Mouse (Mus musculus) myocyte (in vitro differentiated cells): ENCODE results near the gene Cfap99. TPM values are rescaled to one million over a fixed set of nuclear protein-coding genes. Genes with fewer than 3 reads are reported as not detected.
A peak's percentile ranks its signal among the peaks of the same experiment; 100 is the strongest.

ENCODE experiments used
- H3K27me3 ChIP-seq: one replicate; pipeline ENCODE4 v1.6.1; 2011; ENCODE audit not compliant: control insufficient read depth, insufficient read depth, insufficient read length
- H3K36me3 ChIP-seq: one replicate; pipeline ENCODE4 v1.6.1; 2011; ENCODE audit not compliant: control insufficient read depth, insufficient read depth
- H3K4me2 ChIP-seq: one replicate; pipeline ENCODE4 v1.6.1; 2011; ENCODE audit warnings: low read depth, control low read depth
- H3K4me3 ChIP-seq: one replicate; pipeline ENCODE4 v1.5.1; 2011; ENCODE audit warnings: mild to moderate bottlenecking, control low read depth, moderate library complexity
- H3K79me2 ChIP-seq: one replicate; pipeline ENCODE4 v1.6.1; 2011; ENCODE audit not compliant: control insufficient read depth, insufficient read depth
- H3ac ChIP-seq: one replicate; pipeline ENCODE4 v1.6.1; 2011; ENCODE audit not compliant: control insufficient read depth, insufficient read length
- CEBPB ChIP-seq: IDR thresholded peaks from 2 replicates; pipeline ENCODE4 v1.6.1; 2011; ENCODE audit warnings: mild to moderate bottlenecking, moderate library complexity; ENCODE audit not compliant: poor library complexity, insufficient read depth, severe bottlenecking
- E2F4 ChIP-seq: IDR thresholded peaks from one replicate; pipeline ENCODE4 v1.6.1; 2011; ENCODE audit warnings: mild to moderate bottlenecking, control low read depth, moderate library complexity; ENCODE audit not compliant: insufficient read depth
- MAX ChIP-seq: IDR thresholded peaks from one replicate; pipeline ENCODE4 v1.6.1; 2011; ENCODE audit warnings: low read depth, mild to moderate bottlenecking, control low read depth
- MYOD1 ChIP-seq, 3 experiments: IDR thresholded peaks; one replicate each; pipeline ENCODE4 v1.6.1; 2011; ENCODE audit warnings: control low read depth in 2 of 3, low read depth in 2 of 3, mild to moderate bottlenecking in 2 of 3, moderate library complexity in 1 of 3; ENCODE audit not compliant: insufficient read length in 2 of 3, control insufficient read depth in 1 of 3
- MYOG ChIP-seq, 3 experiments: IDR thresholded peaks; one replicate each; pipeline ENCODE4 v1.6.1; 2011; ENCODE audit warnings: control low read depth in 2 of 3, low read depth in 2 of 3, mild to moderate bottlenecking in 2 of 3; ENCODE audit not compliant: insufficient read length in 2 of 3, control insufficient read depth in 1 of 3, insufficient read depth in 1 of 3
- POLR2A ChIP-seq: IDR thresholded peaks from one replicate; pipeline ENCODE4 v1.6.1; 2011; ENCODE audit warnings: low read depth, mild to moderate bottlenecking, control low read depth, moderate library complexity; ENCODE audit not compliant: insufficient read length
- POLR2AphosphoS2 ChIP-seq: IDR thresholded peaks from one replicate; pipeline ENCODE4 v1.6.1; 2011; ENCODE audit warnings: low read depth, control low read depth; ENCODE audit not compliant: insufficient read length
- REST ChIP-seq: IDR thresholded peaks from one replicate; pipeline ENCODE4 v1.6.1; 2011; ENCODE audit warnings: mild to moderate bottlenecking, control low read depth, moderate library complexity; ENCODE audit not compliant: insufficient read depth, insufficient read length
- SRF ChIP-seq: IDR thresholded peaks from one replicate; pipeline ENCODE4 v1.6.1; 2011; ENCODE audit warnings: low read depth; ENCODE audit not compliant: control insufficient read depth, insufficient read length
- TCF12 ChIP-seq: IDR thresholded peaks from one replicate; pipeline ENCODE4 v1.6.1; 2011; ENCODE audit warnings: mild to moderate bottlenecking, control low read depth; ENCODE audit not compliant: poor library complexity, insufficient read depth, severe bottlenecking
- TCF3 ChIP-seq: IDR thresholded peaks from one replicate; pipeline ENCODE4 v1.6.1; 2011; ENCODE audit warnings: low read depth, control low read depth; ENCODE audit not compliant: insufficient read length
- USF1 ChIP-seq: IDR thresholded peaks from one replicate; pipeline ENCODE4 v1.6.1; 2011; ENCODE audit warnings: low read depth, mild to moderate bottlenecking, control low read depth, moderate library complexity
- polyA plus RNA-seq: library from polyadenylated mRNA; unstranded; fragments of >200 nt; fragmentation: generic; extraction: Trizol; gene quantifications from one replicate; pipeline ENCODE4 v1.2.1, GENCODE M21; 2012; ENCODE audit warnings: missing spikeins

Cfap99 gene
- polyA plus RNA-seq, 1 experiment, result 0.02 TPM

- no peak overlapping the region for H3K4me3 ChIP-seq
- no peak overlapping the region for H3K4me2 ChIP-seq
- H3K27me3 ChIP-seq, result no peaks in the 10 kb centered on the region
- no peak overlapping the region for H3ac ChIP-seq
- no peaks in the 10 kb centered on the region for H3K36me3 ChIP-seq
- H3K79me2 ChIP-seq, result no peaks in the 10 kb centered on the region
- TF ChIP-seq SRF (no peak), POLR2AphosphoS2 (no peak), MYOG (IDR thresholded peaks at IDR 0.05; ENCODE audit: control insufficient read depth in 1 of 3, insufficient read depth in 1 of 3, insufficient read length in 2 of 3, low read depth in 2 of 3) (no peak), TCF12 (no peak), E2F4 (no peak), CEBPB (no peak), MAX (no peak)
Observed at GRCm38 (mm10) chr5:34319491-34320034, 31.2 kb downstream of the Cfap99 start.

DNA sequence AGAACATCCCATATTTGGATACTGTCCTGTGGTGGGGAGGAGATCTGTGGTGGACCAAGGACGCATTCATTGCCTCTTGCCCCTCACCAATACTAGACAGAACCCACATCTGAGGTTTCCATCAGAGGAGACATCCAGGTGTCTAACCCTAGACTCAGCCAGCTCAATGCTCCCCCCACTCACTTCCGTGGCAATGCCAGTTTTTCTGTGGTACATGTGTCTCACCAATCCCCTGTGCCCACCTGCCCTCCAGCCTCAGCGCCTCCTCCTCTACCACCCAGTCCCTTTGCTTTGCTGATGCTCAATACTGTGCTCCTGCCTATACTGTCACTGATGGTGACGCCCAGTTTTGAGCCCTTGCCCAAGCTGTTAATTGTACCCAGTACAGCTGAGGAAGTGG lies 32.8 kb downstream of the Cfap99 start:
- H3K4me2 ChIP-seq, result no peak overlapping the region
- no peaks in the 10 kb centered on the region for H3K36me3 ChIP-seq
- H3K79me2 ChIP-seq, result no peaks in the 10 kb centered on the region
- H3K27me3 ChIP-seq, result no peaks in the 10 kb centered on the region
- no peak overlapping the region for H3ac ChIP-seq
- H3K4me3 ChIP-seq, result no peak overlapping the region
- TF ChIP-seq MYOD1 (IDR thresholded peaks at IDR 0.05; ENCODE audit: control insufficient read depth in 1 of 3, insufficient read length in 2 of 3, low read depth in 2 of 3), result no peak
- no peak for TF ChIP-seq CEBPB
- no peak for TF ChIP-seq E2F4
- TF ChIP-seq USF1, result no peak
- TF ChIP-seq POLR2AphosphoS2, result no peak
- TF ChIP-seq MYOG (IDR thresholded peaks at IDR 0.05; ENCODE audit: control insufficient read depth in 1 of 3, insufficient read depth in 1 of 3, insufficient read length in 2 of 3, low read depth in 2 of 3), result no peak
- TF ChIP-seq TCF12, result no peak
- TF ChIP-seq TCF3, result no peak
- no peak for TF ChIP-seq POLR2A
- no peak for TF ChIP-seq MAX
- no peak for TF ChIP-seq SRF
- TF ChIP-seq REST, result no peak

- TF ChIP-seq REST (no peak), MYOG (IDR thresholded peaks at IDR 0.05; ENCODE audit: control insufficient read depth in 1 of 3, insufficient read depth in 1 of 3, insufficient read length in 2 of 3, low read depth in 2 of 3) (no peak), MAX (no peak), POLR2AphosphoS2 (no peak), TCF3 (no peak), SRF (no peak), CEBPB (no peak), USF1 (no peak), E2F4 (no peak), POLR2A (no peak), TCF12 (no peak), MYOD1 (IDR thresholded peaks at IDR 0.05; ENCODE audit: control insufficient read depth in 1 of 3, insufficient read length in 2 of 3, low read depth in 2 of 3) (no peak)
- Histone ChIP-seq H3K4me3 (no peak overlapping the region), H3K27me3 (no peaks in the 10 kb centered on the region), H3K36me3 (no peaks in the 10 kb centered on the region), H3K4me2 (no peak overlapping the region), H3K79me2 (no peaks in the 10 kb centered on the region), H3ac (no peak overlapping the region)
Observed at GRCm38 (mm10) chr5:34325286-34325685, 36.9 kb downstream of the Cfap99 start.

DNA sequence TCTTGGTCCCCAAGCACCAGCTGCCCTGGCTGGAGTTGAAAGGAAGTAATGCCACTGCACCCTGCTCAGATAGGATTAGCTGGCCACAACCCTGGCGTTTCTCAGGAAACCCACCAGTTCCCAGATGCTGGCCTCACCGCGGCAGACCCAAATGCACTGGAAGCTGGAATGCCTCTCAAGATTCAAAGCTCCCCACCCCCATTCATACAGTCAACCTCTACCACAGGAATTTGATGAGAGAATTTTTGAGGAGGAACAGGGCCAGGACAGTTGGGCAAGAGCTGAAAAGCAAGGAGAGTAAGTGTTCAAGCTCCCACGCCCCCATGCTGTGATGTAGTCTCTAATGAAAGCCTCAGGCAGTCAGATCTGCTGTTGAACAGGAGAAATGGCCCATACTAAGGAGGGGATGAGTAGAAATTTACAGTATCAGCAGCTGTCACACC lies 37.9 kb downstream of the Cfap99 start:
- no peak overlapping the region for H3K4me3 ChIP-seq

More for the DNA sequence above, 37.9 kb downstream of the Cfap99 start:
- TF ChIP-seq MYOG (IDR thresholded peaks at IDR 0.05; ENCODE audit: control insufficient read depth in 1 of 3, insufficient read depth in 1 of 3, insufficient read length in 2 of 3, low read depth in 2 of 3) (peak in 1 of 3 experiments; percentile 45), MYOD1 (IDR thresholded peaks at IDR 0.05; ENCODE audit: control insufficient read depth in 1 of 3, insufficient read length in 2 of 3, low read depth in 2 of 3) (peak in 2 of 3 experiments; percentile 28 to 33), POLR2A (no peak), CEBPB (peak; percentile 79), E2F4 (no peak), REST (no peak), TCF3 (no peak)
- no peaks in the 10 kb centered on the region for H3K27me3 ChIP-seq
- peak overlapping the region; percentile 33 for H3K4me2 ChIP-seq
- H3K36me3 ChIP-seq, result no peaks in the 10 kb centered on the region
- H3ac ChIP-seq, result no peak overlapping the region
- H3K79me2 ChIP-seq, result no peaks in the 10 kb centered on the region
